Mouse (Mus musculus) kidney, postnatal 10 days (tissue): ENCODE measurements at regions not wholly inside any gene's neighbourhood (a gene's known extent, or its start where the extent isn't known, plus 50 kb on each side); places are given as distances from the start of the nearest gene placed in this dataset.
A peak's percentile ranks its signal among the peaks of the same experiment; 100 is the strongest.

Experiments used
- DNase-seq: peaks from one replicate; pipeline ENCODE4 v3.0.0; 2021; ENCODE audit warnings: mixed read lengths

- DNase-seq, result peak; percentile 65
These were observed 58.7 kb upstream of the Pmepa1 start for GRCm38 (mm10) chr2:173334856-173335595.

GRCm38 (mm10) chr2:173335859-173336258, 59.5 kb upstream of the Pmepa1 start:
- DNase-seq, result peak; percentile 90

- peak; percentile 59 for DNase-seq
These were observed 61.3 kb upstream of the Pmepa1 start for GRCm38 (mm10) chr2:173337666-173338065.

- DNase-seq, result peak; percentile 79
These were observed 62.3 kb upstream of the Pmepa1 start for GRCm38 (mm10) chr2:173338671-173339070.

- no peak for DNase-seq
These were observed 62.9 kb upstream of the Pmepa1 start for GRCm38 (mm10) chr2:173339211-173339610.

- peak; percentile 79 for DNase-seq
These were observed 63.8 kb upstream of the Pmepa1 start for GRCm38 (mm10) chr2:173340044-173340601.

- DNase-seq, result peak; percentile 52
These were observed 66.4 kb upstream of the Pmepa1 start for GRCm38 (mm10) chr2:173342605-173343260.

GRCm38 (mm10) chr2:173343665-173344064, 67.3 kb upstream of the Pmepa1 start:
- DNase-seq, result no peak

GRCm38 (mm10) chr2:173344221-173344620, 67.9 kb upstream of the Pmepa1 start:
- no peak for DNase-seq

GRCm38 (mm10) chr2:173347341-173347740, 71.0 kb upstream of the Pmepa1 start:
- DNase-seq, result no peak

- DNase-seq, result no peak
These were observed 72.4 kb upstream of the Pmepa1 start for GRCm38 (mm10) chr2:173348757-173349156.

GRCm38 (mm10) chr2:173349510-173349909, 73.2 kb upstream of the Pmepa1 start:
- no peak for DNase-seq

GRCm38 (mm10) chr2:173349910-173350309, 73.6 kb upstream of the Pmepa1 start:
- no peak for DNase-seq

GRCm38 (mm10) chr2:173350405-173350804, 74.1 kb upstream of the Pmepa1 start:
- DNase-seq, result no peak

GRCm38 (mm10) chr2:173350831-173351230, 74.5 kb upstream of the Pmepa1 start:
- DNase-seq, result no peak

- peak; percentile 82 for DNase-seq
These were observed 75.8 kb upstream of the Pmepa1 start for GRCm38 (mm10) chr2:173351831-173352755.

- no peak for DNase-seq
These were observed 76.4 kb upstream of the Pmepa1 start for GRCm38 (mm10) chr2:173352756-173353139.

GRCm38 (mm10) chr2:173353435-173354241, 77.3 kb upstream of the Pmepa1 start:
- no peak for DNase-seq

- DNase-seq, result no peak
These were observed 80.5 kb upstream of the Pmepa1 start for GRCm38 (mm10) chr2:173356786-173357185.

GRCm38 (mm10) chr2:173365441-173366166, 89.3 kb upstream of the Pmepa1 start:
- DNase-seq, result no peak

GRCm38 (mm10) chr2:173366734-173367133, 90.4 kb upstream of the Pmepa1 start:
- no peak for DNase-seq
